Mouse (Mus musculus) gastrocnemius, postnatal 10 days (tissue): Measurements from ENCODE around the gene Abcg2. TPM values are rescaled to one million over a fixed set of nuclear protein-coding genes. Genes with fewer than 3 reads are reported as not detected.

Experiments
- DNase-seq: peaks from one replicate; pipeline ENCODE4 v3.0.0; 2021; ENCODE audit warnings: mixed read lengths
- total RNA-seq, 2 experiments: library from RNA; stranded (reverse); gene quantifications; 2 replicates each; pipeline ENCODE4 v1.2.3; 2021

The Abcg2 gene
- total RNA-seq, 2 experiments from 2014 or later, result 17.7 to 24.3 TPM

DNA sequence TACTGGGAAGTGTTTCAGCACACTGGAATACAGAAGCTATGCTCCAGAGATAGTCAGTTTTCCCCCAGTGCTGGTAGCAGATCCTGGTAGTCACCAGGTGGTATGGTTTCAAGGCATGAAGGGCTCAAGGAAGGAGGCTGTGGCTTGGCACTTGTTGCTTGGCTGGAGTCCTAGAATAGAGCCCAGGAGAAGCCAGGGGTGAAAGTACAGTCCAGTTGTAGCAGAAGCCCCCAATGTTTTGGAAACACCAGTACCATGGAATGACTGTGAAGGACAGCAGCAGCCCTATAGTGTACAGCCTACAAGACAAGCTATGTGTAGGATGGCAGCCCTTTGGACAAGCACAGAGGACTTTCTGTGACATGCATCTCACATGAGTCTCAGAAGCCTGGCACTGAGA is 54.2 kb downstream of the Abcg2 start:
- no peak for DNase-seq

DNA sequence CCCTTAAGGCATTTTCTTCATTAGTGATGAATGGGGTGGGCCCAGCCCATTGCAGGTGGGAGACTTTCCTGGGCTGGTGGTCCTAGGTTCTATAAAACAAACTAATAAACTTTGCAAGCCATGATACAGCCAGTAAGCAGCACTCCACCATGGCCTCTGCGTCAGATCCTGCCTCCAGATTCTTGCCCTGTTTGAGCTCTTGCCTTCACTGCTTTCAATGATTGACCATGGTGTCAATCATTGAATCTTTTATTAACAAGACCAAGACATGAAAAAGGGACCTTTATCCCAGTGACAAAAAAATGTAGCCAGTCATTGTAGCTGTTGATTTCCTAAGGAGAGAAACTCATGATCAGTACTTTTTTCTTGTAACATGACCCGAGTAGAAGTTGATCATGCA is 55.1 kb downstream of the Abcg2 start:
- no peak for DNase-seq

DNA sequence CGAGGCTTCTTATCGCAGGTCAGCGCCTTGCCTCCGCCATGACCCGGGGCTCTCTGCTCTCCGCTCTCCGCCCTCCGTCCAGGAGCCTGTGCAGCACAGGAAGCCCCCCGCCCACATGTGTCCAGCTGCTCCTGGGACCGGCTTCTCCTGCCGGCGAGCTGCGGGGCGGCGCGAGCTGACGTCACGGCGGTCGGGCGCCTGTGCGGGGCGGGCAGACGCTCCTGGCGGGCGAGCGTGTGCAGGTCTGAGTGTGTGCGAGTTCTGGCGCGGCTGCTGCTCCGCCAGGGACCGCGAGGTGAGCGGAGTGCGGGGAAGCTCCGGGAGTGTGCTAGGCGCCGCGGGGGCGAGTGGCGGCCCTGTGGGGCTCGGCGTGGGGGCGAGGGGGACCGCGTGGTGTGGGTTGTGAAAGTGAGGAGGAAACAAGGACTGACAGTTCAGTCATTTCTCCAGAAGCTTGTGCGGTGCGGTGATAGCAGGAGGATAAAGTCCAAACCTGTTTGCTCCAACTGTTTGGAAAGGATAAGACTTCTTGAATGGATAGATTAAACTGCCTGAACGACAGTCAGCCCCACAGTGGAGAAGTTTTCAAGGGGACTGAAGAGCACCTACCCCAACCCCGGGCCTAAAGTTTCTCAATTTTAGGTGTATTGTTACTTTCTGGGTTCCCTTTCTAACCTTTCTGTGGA is 56.2 kb downstream of the Abcg2 start:
- DNase-seq, result peak; percentile 70

DNA sequence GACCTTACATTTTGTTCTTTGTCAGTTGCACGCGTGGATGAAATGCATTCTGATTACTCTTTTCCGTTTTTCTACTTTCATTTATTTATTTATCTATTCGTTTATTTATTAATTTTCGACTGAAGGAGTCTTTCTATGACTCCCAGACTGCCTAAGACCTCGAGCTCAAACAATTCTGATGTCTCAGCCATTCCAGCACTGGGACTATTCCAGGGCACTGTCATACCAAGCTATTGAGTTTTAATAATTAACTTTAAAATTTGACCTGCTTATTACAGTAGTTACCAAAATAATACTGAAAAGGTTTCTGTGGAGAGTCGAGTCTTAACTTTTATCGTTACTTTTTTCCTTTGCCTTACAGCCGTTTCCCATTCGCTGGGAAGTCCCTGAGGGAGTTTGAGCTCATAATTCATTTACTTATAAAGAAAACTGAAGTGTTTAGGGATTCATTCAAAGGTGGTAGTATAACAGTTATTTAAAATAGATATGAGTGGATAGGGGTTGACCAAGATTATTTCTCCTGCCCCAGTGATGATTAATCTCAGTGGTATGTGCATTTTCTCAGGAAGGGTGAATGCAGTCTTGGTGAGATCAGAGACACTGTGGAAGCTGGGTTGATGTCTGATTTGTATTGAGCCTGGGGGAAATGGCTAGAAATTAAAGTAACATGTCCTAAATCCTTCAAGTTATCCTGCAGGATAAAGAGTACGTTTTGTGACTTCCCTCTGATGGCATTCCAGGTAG is 56.9 kb downstream of the Abcg2 start:
- no peak for DNase-seq

DNA sequence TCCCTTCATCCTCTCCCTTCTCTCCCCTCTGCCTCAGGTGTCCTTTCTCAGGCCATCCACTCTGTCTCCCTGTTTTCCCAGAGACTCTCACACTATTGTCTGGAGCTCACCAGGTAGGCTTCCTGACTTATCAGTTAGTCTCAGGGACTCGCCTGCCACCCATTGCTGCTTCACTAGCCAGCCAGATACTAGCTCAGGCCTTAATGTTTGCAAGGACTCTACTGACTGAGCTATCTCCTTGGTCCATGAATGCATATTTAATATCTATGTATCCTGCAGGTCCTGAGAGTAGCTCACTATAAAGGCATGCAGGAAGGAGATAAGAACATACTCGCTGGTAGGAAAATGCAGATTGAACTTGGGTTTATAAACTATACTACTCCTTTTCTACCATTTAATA is 57.9 kb downstream of the Abcg2 start:
- no peak for DNase-seq

DNA sequence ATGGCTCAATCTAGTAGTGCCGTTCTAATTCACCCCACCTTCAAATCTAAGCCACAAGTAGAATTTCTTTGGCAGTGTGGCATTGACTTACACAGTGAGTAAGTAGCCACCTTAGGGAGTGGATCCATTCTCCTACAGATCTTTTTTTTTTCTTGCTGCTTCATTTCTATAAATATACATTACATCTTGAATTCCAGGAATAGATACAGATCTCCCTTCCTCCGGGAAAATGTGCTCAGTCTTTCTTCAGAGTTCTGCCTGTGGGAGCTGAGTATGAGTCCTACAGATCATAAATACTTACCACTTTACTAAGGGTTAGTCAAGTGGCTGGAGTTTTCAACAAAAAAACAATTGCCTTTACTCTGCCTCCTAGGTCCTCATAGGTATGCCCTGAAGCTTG is 60.3 kb downstream of the Abcg2 start:
- DNase-seq, result no peak

DNA sequence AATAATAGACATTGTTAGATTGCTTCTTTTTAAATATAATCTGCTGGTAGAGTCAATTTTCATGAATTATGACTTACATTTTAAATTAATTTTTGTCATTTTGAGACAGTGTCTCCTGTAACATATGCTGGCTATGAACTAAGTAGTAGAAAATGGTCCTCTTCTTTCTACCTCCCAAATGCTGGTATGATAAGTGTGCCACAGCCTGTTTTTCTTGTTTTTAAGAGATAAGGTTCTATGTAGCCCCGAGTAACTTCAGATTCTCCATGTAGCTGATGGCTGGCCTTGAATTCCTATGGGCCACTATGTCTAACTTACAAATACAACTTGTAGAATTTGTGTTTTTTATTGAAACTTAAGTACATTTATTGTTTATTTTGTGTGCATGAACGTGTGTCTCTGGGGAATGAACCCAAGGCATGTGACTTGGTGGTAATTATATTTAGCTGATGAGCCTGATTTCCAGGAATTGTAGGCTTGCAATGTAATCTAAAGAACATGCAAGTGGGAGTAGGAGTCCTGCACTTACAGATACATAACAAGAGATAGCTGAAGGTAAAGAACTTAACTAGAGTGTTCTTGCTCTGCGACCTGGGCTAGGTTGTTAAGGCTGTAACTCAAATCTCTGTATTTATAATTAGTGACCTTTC is 63.9 kb downstream of the Abcg2 start:
- no peak for DNase-seq

DNA sequence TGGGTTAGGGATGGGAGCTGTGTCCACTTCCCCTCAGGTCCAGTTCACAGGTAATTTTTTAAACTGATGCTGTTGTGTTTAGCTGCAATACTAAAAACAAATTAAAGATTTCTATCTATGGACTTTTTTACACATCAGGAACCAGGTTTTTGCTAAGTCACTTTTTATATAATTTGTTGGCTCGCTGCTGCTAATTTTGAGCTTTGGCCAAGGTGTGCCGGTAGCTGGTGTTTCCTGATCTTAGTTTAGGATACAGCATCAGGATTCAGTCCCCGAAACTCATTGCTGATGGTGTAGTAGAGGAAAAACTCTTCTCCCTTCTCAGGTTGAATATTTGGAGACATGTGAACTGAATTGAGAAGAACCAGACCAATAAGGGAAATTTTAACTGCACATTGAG is 65.8 kb downstream of the Abcg2 start:
- DNase-seq, result no peak

DNA sequence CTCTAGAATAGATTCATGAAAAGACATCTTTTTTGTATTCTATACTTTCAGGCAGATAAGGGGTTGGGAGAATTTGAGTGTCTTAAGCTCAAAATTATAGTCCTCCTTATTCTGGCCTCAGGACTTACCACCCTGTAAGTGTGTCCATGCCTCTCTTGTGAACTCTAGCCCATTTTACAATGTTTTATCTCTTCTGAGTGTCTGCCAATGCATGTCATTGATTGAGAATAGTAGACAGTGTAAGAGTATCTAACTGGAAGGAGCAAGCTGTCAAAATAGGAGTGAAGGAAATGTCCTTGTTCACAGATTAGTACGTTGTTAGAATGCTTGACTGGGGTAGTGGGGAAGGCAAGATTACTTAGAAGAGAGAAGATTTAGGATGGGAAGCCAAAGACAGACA is 66.7 kb downstream of the Abcg2 start:
- DNase-seq, result no peak

DNA sequence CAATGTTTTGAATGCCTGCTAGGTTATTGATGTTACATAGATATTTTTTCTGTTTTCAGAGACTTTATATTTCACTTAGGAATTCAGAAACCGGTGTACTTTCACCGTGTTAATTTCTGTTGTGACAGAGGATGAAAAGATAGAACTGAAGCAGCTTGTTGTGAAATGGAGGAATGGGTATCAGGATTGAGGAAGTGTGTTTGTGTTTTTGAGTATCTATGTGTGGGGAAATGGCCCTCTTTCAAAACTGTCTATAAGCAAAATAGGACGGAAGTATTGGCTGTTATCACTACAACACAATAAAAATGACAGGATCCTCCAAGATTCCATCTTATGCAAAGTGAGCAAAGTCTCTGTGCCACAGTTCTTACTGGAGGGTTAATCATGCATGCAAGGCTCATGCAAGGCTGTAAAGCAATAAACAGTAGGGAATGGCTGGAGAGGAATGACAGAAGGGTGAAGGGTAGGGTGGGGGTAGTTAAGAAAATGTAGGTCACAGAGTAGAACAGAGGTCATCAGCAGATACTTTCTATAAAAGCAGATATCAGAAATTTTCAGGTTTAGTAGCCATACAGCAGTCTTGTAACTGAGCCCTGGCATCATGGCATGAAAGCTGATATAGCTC is 76.7 kb downstream of the Abcg2 start:
- no peak for DNase-seq

DNA sequence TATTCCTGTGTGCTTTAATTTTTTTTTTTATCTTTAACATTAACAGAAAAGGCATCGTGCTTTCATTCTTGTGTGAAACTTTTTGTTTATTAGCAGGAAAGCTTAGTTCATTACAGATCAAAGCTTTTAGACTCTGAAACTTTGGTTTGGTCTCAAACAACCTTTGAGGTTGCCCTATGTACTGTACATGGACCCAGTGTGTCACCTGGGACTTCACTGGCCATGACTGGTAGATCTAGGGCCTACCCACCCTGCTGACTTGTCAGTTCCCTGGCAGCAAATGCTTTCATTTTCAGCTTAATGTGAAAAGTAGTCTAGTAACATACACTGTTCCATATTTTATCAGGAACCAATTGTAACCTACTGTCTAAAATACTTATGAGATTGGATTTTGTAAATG is 93.5 kb downstream of the Abcg2 start:
- no peak for DNase-seq

DNA sequence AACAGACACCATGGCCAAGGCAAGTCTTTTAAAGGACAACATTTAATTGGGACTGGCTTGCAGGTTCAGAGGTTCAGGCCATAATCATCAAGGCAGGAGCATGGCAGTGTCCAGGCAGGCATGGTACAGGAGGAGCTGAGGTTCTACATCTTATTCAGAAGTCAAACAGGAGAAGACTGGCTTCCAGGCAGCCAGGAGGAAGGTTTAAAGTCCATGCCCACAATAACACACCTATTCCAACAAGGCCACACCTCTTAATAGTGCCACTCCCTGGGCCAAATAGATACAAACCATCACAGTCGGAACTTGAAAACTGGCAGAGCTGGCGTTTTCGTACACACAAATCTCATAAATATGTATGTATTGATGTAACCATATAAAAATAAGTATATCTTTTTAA is 94.2 kb downstream of the Abcg2 start:
- DNase-seq, result no peak

DNA sequence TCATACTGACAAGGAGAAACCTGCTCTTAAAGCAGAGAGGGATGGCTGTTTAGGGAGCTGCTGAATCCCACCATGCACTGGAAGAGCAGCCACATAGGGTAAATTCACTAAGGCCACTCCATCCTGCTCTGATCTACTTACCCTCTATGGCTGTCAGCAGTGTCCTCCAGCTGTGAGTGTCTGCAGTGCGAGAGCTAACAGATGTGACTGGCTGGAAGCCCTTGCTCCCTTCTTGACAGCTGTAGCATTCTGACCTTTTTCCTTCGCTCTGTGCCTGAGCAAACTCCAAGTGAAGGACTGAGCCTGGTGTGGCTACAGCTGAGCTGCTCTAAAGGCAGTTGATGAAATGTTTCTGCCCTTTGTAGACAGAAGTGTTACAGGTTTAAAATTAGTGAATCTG is 107.3 kb downstream of the Abcg2 start:
- no peak for DNase-seq

DNA sequence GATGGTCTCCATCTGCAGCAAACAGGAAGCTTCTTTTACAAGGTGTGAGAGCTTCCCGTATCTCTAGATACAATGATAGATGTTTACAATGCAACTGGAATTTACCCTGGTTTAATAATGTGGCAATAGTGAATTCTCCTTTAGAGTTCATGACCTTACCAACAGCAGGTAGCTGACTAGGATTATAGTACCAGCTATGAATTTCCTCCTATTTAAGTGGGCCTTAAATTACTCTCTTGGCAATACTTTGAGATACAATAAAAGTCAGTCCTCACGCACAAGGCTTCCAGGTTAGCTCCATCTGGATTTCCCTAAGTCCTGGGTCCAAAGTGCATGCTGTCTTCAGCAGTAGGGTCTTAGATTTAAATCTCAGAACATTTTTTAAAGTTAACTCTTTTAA is 109.9 kb downstream of the Abcg2 start:
- no peak for DNase-seq

DNA sequence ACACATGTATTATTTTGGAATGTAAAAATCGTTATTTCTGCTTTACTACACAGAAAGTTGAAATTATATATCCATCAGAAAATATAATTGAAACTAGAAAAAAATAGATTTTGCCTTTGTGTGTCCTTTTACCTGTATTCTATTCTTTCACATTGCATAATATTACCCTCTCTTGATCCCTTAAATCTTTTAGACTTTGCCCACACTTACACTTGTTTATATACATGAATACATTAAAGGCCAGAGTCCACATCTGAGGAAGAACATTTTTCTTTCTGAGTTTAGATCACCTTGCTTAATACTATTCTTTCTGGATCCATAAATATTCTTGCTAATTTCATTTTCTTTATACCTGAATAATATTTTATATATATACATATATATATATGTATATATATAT is 110.4 kb downstream of the Abcg2 start:
- DNase-seq, result no peak

DNA sequence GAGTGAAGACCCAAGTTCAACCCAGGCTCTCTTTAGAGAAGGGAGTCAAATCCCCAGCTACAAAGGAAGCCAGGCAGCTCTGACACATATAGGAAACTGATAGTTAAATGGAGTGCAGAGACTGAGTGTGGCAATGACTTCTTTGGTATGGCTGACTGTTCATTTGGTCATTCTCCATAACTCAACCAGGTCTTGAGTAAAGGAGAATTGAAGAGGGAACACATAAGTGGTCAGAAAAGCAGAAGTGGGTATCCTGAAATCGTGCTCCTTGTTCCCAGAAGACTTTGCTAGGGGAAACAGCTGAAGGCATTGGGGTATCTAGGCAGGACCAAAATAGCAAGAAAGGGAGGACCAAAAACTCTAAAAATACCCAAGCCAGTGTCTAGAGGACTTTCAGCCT is 126.0 kb downstream of the Abcg2 start:
- no peak for DNase-seq

DNA sequence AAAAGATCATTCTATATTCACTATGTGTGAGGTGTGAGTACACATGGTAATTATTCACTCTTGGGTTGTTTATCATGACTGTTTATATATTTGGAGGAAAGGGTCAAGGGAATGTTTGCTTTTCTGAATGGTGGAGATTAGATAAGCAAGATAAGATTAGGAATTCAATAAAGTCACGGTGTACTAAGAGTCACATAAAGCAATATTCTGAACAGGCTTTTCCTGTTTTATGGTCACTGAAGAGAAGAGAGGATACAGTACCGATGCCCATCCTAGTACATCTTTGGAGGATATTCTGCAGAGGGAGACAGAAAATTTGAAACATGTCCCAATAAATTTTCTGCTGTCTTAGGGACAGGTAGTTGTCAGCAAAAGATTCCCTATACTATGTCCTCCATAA is 127.6 kb downstream of the Abcg2 start:
- DNase-seq, result no peak

DNA sequence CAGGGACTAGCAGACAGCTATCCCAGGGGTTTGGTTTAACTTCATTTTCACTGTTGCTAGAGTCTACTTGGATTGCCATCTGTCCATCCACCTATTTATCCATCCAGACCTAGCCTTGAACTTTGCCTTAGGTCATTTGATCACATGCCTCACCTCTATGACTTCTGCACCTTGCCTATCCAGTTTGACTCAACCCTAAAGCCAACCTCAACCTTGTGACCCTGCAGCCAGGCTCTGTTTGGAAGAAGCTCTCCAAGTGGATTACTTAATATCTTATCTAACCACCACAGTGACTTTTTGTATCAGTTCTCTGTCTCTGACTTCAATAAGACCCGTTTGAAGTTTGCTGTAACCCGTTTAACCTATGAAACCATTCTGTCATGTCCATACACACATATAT is 149.5 kb downstream of the Abcg2 start:
- no peak for DNase-seq

DNA sequence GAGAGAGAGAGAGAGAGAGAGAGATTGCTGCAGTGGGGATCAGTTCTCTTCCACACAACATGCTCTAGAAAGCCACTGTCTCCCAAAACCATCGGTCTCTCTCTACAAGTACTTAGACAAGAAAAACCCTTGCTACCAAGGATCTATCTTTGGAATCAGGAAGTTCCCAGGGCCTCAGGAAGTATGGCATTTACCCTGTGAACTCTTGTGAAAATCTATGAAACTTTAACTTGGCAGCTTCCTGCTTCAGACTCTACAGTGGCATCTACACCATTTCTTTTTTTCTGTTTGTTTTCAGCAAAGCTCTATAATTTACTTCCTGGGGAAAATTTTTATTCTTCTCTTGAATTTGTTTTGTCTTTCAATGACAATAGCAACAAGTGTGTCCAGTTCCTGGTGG is 150.8 kb downstream of the Abcg2 start:
- DNase-seq, result no peak
